In genomic region chr1:189055933-189056332, GRCm38 (mm10) we compare ENCODE assay signal across 27 mouse cellular contexts. TPM values are rescaled to one million over a fixed set of nuclear protein-coding genes. Genes with fewer than 3 reads are reported as not detected.
DNase-seq lines count a peak whose midpoint lies in the region; ATAC-seq and TF ChIP-seq lines count a peak whose summit lies in the region.
"Had no signal": no experiment of that assay in that cellular context is flagged by ENCODE, and none has a peak within 500 bp of the region (broad histone marks: within the 10 kb centered on the region; RNA-seq: fewer than 3 reads in every experiment).

No protein-coding gene starts in this region.

- no peak overlapping the region for H3K4me3 ChIP-seq in intestine, embryonic 15.5 days (replicated peaks)
- H3K4me3 ChIP-seq in intestine, postnatal 0 days (ENCODE audit: low read depth, low read length), result no peak overlapping the region
- no peak overlapping the region for H3K4me3 ChIP-seq in lung, postnatal 0 days (ENCODE audit: low read depth, low read length)
- H3K4me3 ChIP-seq in embryonic facial prominence, embryonic 14.5 days (ENCODE audit: low read depth, low read length), result no peak overlapping the region
- H3K4me3 ChIP-seq: embryonic facial prominence, embryonic 15.5 days; forebrain, embryonic 13.5 days; heart, embryonic 12.5 days; hindbrain, embryonic 13.5 days; layer of hippocampus, adult 2 months; left cerebral cortex, adult 2 months; limb, embryonic 15.5 days; liver, embryonic 13.5 days; lung, embryonic 15.5 days had no signal

- no peaks in the 10 kb centered on the region for H3K36me3 ChIP-seq in intestine, embryonic 15.5 days
- no peaks in the 10 kb centered on the region for H3K36me3 ChIP-seq in intestine, postnatal 0 days (ENCODE audit: control insufficient read depth, insufficient read depth)
- H3K36me3 ChIP-seq in lung, postnatal 0 days (ENCODE audit: insufficient read depth, low read length), result no peaks in the 10 kb centered on the region
- H3K36me3 ChIP-seq in embryonic facial prominence, embryonic 14.5 days (ENCODE audit: control insufficient read depth, insufficient read depth, low read length), result no peaks in the 10 kb centered on the region
- H3K36me3 ChIP-seq: embryonic facial prominence, embryonic 15.5 days; heart, embryonic 12.5 days; hindbrain, embryonic 13.5 days; limb, embryonic 15.5 days; liver, embryonic 13.5 days; lung, embryonic 15.5 days had no signal

- no peak overlapping the region for H3K4me2 ChIP-seq in intestine, embryonic 15.5 days (replicated peaks)
- H3K4me2 ChIP-seq in intestine, postnatal 0 days (replicated peaks; ENCODE audit: low read depth), result no peak overlapping the region
- H3K4me2 ChIP-seq in lung, postnatal 0 days (replicated peaks; ENCODE audit: low read depth, low read length), result no peak overlapping the region
- H3K4me2 ChIP-seq in embryonic facial prominence, embryonic 14.5 days (ENCODE audit: low read depth, low read length), result no peak overlapping the region
- H3K4me2 ChIP-seq: embryonic facial prominence, embryonic 15.5 days; forebrain, embryonic 13.5 days; heart, embryonic 12.5 days; hindbrain, embryonic 13.5 days; limb, embryonic 15.5 days; liver, embryonic 13.5 days; lung, embryonic 15.5 days had no signal

- H3K9ac ChIP-seq in intestine, embryonic 15.5 days, result no peak overlapping the region
- no peak overlapping the region for H3K9ac ChIP-seq in intestine, postnatal 0 days (ENCODE audit: low read depth, low read length)
- no peak overlapping the region for H3K9ac ChIP-seq in lung, postnatal 0 days (replicated peaks; ENCODE audit: low read depth)
- no peak overlapping the region for H3K9ac ChIP-seq in embryonic facial prominence, embryonic 14.5 days (ENCODE audit: low read depth, low read length)
- H3K9ac ChIP-seq: embryonic facial prominence, embryonic 15.5 days; forebrain, embryonic 13.5 days; heart, embryonic 12.5 days; hindbrain, embryonic 13.5 days; limb, embryonic 15.5 days; liver, embryonic 13.5 days; lung, embryonic 15.5 days had no signal

- 47% methylated on average over 2 of the region's 2 CpGs for WGBS in intestine, embryonic 15.5 days
- 25% methylated on average over 2 of the region's 2 CpGs for WGBS in intestine, postnatal 0 days
- WGBS in lung, postnatal 0 days, result 22% methylated on average over 2 of the region's 2 CpGs
- WGBS in embryonic facial prominence, embryonic 14.5 days, result 43% methylated on average over 2 of the region's 2 CpGs

- no peaks in the 10 kb centered on the region for H3K9me3 ChIP-seq in intestine, embryonic 15.5 days
- no peaks in the 10 kb centered on the region for H3K9me3 ChIP-seq in intestine, postnatal 0 days (ENCODE audit: control insufficient read depth)
- H3K9me3 ChIP-seq in lung, postnatal 0 days (ENCODE audit: low read length), result no peaks in the 10 kb centered on the region
- no peaks in the 10 kb centered on the region for H3K9me3 ChIP-seq in embryonic facial prominence, embryonic 14.5 days (ENCODE audit: control insufficient read depth, low read length)
- H3K9me3 ChIP-seq: embryonic facial prominence, embryonic 15.5 days; forebrain, embryonic 13.5 days; hindbrain, embryonic 13.5 days; limb, embryonic 15.5 days; liver, embryonic 13.5 days; lung, embryonic 15.5 days had no signal

- DNase-seq in lung, postnatal 0 days (ENCODE audit: low spot score), result peak; percentile 41
- DNase-seq in lung, postnatal 10 days, result no peak
- peak; percentile 57 for DNase-seq in embryonic facial prominence, embryonic 14.5 days (ENCODE audit: low spot score)
- no peak for DNase-seq in left cerebral cortex, adult 8-10 months (ENCODE audit: low spot score in 2 of 2)
- DNase-seq in cerebellum, postnatal 36 days, result no peak
- DNase-seq: adrenal gland, postnatal 10 days; B cell, adult 2 months; cerebellum, adult 8-10 months; gastrocnemius, postnatal 14 days; heart, adult 11 months; heart, postnatal 4 days; kidney, adult 11 months; kidney, postnatal 36 days; liver, embryonic 13.5 days; midbrain, embryonic 14.5 days; thymus, postnatal 4 days had no signal

- H3K27ac ChIP-seq in intestine, embryonic 15.5 days, result no peak overlapping the region
- no peak overlapping the region for H3K27ac ChIP-seq in intestine, postnatal 0 days (ENCODE audit: low read depth, low read length)
- H3K27ac ChIP-seq in lung, postnatal 0 days (ENCODE audit: low read length), result no peak overlapping the region
- no peak overlapping the region for H3K27ac ChIP-seq in embryonic facial prominence, embryonic 14.5 days (replicated peaks; ENCODE audit: low read depth, low read length)
- H3K27ac ChIP-seq: embryonic facial prominence, embryonic 15.5 days; forebrain, embryonic 13.5 days; hindbrain, embryonic 13.5 days; limb, embryonic 15.5 days; liver, embryonic 13.5 days; lung, embryonic 15.5 days; macrophage had no signal

- TF ChIP-seq CTCF in intestine, postnatal 0 days (IDR thresholded peaks at IDR 0.05; ENCODE audit: low read depth), result no peak
- no peak for TF ChIP-seq CTCF in lung, postnatal 0 days (IDR thresholded peaks at IDR 0.05)

- H3K4me1 ChIP-seq in intestine, embryonic 15.5 days (replicated peaks), result no peaks in the 10 kb centered on the region
- no peaks in the 10 kb centered on the region for H3K4me1 ChIP-seq in intestine, postnatal 0 days (replicated peaks; ENCODE audit: control insufficient read depth, insufficient read depth, low read length)
- no peaks in the 10 kb centered on the region; the same call in 1 of the 2 replicates for H3K4me1 ChIP-seq in lung, postnatal 0 days (ENCODE audit: insufficient read depth, low read depth, low read length)
- H3K4me1 ChIP-seq in embryonic facial prominence, embryonic 14.5 days (ENCODE audit: control insufficient read depth, insufficient read depth, low read length), result no peaks in the 10 kb centered on the region
- H3K4me1 ChIP-seq: embryonic facial prominence, embryonic 15.5 days; forebrain, embryonic 13.5 days; heart, embryonic 12.5 days; hindbrain, embryonic 13.5 days; limb, embryonic 15.5 days; liver, embryonic 13.5 days had no signal

- peak; percentile 51; the same call in 1 of the 2 replicates for ATAC-seq in intestine, embryonic 15.5 days
- no peak for ATAC-seq in intestine, postnatal 0 days
- no peak for ATAC-seq in lung, postnatal 0 days
- ATAC-seq in embryonic facial prominence, embryonic 14.5 days (ENCODE audit: low read depth), result no peak
- ATAC-seq: forebrain, embryonic 13.5 days had no signal

- H3K27me3 ChIP-seq in intestine, embryonic 15.5 days (replicated peaks), result no peaks in the 10 kb centered on the region
- no peaks in the 10 kb centered on the region for H3K27me3 ChIP-seq in intestine, postnatal 0 days (replicated peaks; ENCODE audit: control insufficient read depth, insufficient read depth, low read length)
- no peaks in the 10 kb centered on the region for H3K27me3 ChIP-seq in lung, postnatal 0 days (replicated peaks; ENCODE audit: insufficient read depth, low read length)
- H3K27me3 ChIP-seq in embryonic facial prominence, embryonic 14.5 days (replicated peaks; ENCODE audit: control insufficient read depth, insufficient read depth, low read length), result no peaks in the 10 kb centered on the region
- H3K27me3 ChIP-seq: embryonic facial prominence, embryonic 15.5 days; forebrain, embryonic 13.5 days; heart, embryonic 12.5 days; hindbrain, embryonic 13.5 days; limb, embryonic 15.5 days; liver, embryonic 13.5 days; lung, embryonic 15.5 days had no signal

- no peak for TF ChIP-seq EP300 in lung, postnatal 0 days (IDR thresholded peaks at IDR 0.05)

RNA-seq across cellular contexts. Expression of gene Kctd3, which starts 48.3 kb away (rescaled TPM):
- polyA plus RNA-seq in intestine, embryonic 15.5 days (2015; fragmentation: Nextera tagmentation; extraction: Ambion mirVana), result 25.7 and 25.9 TPM in 2 replicates
- 9.3 and 9.9 TPM in 2 replicates for polyA plus RNA-seq in intestine, postnatal 0 days (2015; fragmentation: Nextera tagmentation; extraction: Ambion mirVana)
- polyA plus RNA-seq in lung, postnatal 0 days (2015; fragmentation: Nextera tagmentation; extraction: Ambion mirVana), result 19.3 and 22.5 TPM in 2 replicates
- 28.5 and 34.1 TPM in 2 replicates for polyA plus RNA-seq in embryonic facial prominence, embryonic 14.5 days (2014; fragmentation: Nextera tagmentation; extraction: Ambion mirVana)
- total RNA-seq in left cerebral cortex, adult 8-10 months (2022), result 10 to 100 TPM; 72.1 to 93.0 (median 81.4) TPM

Comparison
In these comparisons a context has a peak if more than half of its experiments do, and no peak if none do; other contexts are left out.
1. DNase-seq: peak in lung, postnatal 0 days (single experiment) and embryonic facial prominence, embryonic 14.5 days (single experiment); none in lung, postnatal 10 days (single experiment), left cerebral cortex, adult 8-10 months (0 of 2) and cerebellum, postnatal 36 days (0 of 2).